Mouse (Mus musculus) kidney, postnatal 4 days (tissue): Measurements from ENCODE around the gene Tvp23a.

ENCODE experiments used
- DNase-seq, 2 experiments: peaks; one replicate each; pipeline ENCODE4 v3.0.0; 2021; ENCODE audit warnings: mixed read lengths in 2 of 2

Tvp23a gene

GRCm38 (mm10) chr16:10447264-10447594 is at the start of gene Tvp23a:
Gene Tvp23a, minus strand, starts transcription at chr16:10447362.
- DNase-seq = peak; percentile 80 to 84

DNA sequence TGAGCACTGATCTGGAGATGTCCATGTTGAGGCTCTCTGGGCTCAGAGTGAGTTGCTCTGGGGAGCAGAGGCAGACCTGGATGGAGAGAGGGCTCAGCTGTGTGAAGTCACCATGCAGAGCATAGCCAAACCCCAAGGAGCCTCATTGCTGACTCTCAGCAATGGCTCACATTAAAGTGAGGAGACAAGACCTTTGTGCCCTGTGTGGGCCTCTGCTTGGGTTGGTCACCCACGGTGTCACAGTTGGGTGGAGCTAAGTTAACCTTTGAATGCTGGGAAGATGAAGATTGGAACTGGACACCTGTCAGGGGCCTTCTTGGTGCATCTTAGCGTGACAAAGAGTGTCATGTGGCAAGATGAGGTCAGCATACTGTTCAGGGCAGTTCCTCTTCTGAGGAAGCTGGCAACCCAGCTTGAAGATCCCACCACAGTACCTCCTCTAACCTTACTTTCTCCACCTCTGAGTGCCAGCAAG is 48.7 kb upstream of the Tvp23a start:
- peak; percentile 28 to 55 for DNase-seq

GRCm38 (mm10) chr16:10492587-10492986 is 45.4 kb upstream of the Tvp23a start:
- no peak for DNase-seq

DNA sequence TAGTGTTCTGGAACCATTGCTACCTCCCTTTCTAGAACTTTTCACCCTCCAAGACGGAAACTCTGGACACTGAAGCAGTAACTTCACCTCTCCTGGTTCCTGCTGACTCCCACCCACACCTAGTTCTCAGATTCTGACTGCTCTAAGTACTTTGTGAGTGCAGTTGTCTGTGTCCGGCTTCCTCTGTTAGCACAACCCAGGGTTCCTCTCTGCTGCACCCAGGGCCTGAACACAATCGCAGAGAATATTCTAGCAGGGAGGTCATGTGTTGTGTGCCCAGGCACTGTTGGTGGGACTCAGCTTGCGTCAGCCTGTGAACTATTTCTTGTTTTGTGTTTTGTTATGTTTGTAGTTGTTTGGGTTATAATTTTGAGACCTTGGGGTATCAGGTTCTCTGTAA is 44.6 kb upstream of the Tvp23a start:
- DNase-seq = no peak

GRCm38 (mm10) chr16:10490503-10491150 is 43.5 kb upstream of the Tvp23a start:
- DNase-seq = no peak

GRCm38 (mm10) chr16:10489904-10490457 is 42.8 kb upstream of the Tvp23a start:
- peak in 1 of 2 experiments; percentile 46 for DNase-seq

GRCm38 (mm10) chr16:10489483-10489882 is 42.3 kb upstream of the Tvp23a start:
- peak in 1 of 2 experiments; percentile 36 for DNase-seq

- no peak for DNase-seq
These were observed 41.8 kb upstream of the Tvp23a start for GRCm38 (mm10) chr16:10488769-10489481.

DNA sequence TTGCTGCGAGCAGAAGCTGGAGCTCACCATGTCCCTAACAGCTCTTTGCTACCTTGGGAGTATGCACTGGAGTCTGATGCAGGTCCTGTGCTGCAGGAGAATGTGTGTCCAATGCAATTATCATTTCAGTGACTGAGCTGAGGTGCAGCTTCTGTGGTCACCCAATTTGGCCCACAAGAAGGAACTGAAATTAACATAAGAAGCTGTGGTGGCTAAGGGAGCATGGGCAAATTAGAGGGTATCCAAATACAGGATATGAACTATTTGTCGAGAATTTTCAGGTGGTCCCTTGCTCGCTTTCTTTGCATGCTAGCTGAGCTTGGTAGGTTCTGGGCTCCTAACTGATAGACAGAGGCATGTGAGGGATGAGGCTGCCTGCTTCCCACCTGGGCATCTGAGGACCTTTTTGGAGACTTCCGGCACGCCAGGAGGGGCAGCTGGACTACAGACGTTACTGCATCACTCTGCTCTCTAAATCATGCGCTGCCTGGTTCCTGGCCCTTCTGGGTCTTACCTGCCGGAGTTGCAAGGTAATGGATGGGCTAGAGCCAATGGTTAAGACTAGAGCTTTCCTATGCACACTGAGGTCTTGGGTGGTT is 40.8 kb upstream of the Tvp23a start:
- DNase-seq = no peak

GRCm38 (mm10) chr16:10486993-10487392 is 39.8 kb upstream of the Tvp23a start:
- DNase-seq = no peak

GRCm38 (mm10) chr16:10482343-10482742 is 35.2 kb upstream of the Tvp23a start:
- no peak for DNase-seq

DNA sequence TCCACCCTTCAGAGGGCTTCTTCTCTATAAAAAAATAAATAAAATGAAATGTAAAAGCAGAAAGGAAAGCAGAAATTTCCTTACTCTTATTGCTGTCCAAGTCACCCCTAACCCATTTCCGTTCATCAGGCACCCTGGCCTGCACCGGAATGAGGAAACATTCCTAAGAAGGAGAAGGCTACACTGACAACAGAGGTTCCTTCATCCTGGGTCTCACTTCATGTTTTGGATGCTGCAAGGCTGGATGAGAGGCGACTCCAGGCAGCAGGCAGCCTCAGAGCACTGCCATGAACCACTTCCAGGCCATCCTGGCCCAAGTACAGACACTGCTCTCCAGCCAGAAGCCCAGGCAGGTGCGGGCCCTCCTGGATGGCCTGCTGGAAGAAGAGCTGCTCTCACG is 32.7 kb upstream of the Tvp23a start, which contains the start of gene Ciita:
Gene Ciita (plus strand): TSS at position 203 of the 400 bp plus-strand sequence.
- DNase-seq = no peak

- no peak for DNase-seq
These were observed 28.8 kb upstream of the Tvp23a start for GRCm38 (mm10) chr16:10475919-10476318.

GRCm38 (mm10) chr16:10474956-10475355 is 27.8 kb upstream of the Tvp23a start:
- DNase-seq = no peak

DNA sequence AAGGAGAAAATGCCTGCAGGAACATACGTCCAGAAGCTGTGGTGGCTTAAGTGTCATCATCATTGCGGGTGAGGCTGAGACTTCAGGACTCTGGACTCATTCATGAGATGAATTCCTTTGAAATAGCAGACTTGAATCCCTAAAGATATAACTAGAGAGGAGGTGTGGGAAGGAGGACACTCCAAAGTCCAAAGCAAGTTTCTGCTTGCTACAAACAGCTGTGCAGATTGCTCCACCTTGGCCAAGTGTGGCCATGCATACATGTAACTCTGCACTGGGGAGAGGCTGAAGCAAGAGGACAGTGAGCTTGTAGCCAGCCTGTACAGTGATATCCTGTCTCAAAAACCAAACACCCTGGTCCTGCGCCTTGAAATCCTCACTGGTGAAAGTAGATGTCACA is 24.8 kb upstream of the Tvp23a start:
- DNase-seq = no peak

DNA sequence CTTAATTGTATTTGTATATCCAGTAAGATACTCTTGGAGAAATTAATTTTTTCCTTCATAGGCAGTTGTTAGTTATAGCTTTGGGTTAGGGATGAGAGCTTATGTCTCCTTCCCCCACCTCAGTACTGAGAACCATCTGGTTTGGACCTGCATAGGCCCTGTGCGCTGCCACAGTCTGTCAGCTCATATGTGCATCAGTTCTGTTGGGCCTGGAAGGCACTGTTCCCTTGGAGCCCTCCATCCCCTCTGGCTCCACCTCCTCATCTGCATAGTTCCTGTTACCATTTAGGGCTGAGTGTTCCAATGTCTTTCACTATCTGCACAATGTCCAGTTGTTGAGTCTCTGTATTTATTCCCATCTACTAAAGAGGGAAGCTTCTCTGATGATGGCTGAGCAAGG is 21.0 kb upstream of the Tvp23a start:
- DNase-seq = no peak

DNA sequence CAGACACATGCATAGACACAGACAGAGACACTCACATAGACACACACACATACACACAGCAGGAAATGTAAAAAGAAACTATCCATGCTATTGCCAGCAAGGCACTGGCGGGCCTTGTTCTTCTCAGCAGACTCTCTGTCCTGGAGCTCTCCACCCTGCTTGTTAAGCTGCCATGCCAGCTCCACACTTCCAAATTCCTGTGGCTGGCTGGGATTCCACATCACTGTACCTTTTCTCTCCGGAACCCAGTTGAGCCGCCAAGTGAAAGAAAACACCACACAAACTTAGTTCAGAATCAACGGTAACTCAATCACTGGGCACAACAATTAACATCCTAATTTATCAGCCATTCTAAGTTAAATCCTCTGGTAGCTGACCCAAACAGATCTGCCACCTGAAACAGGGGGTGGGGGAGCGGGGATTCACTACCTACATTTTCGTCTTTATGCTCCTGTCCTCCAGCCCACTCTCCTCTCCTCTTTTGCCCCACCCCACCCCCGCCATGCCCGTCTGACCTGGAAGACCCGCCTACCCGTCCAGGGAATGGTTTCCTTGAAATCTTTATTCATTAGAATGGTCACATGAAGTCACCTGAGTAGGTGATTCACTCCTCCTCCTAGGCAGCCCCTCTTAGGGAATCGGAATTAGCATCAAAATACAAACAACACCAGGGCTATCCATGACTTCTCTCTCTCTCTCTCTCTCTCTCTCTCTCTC is 20.4 kb upstream of the Tvp23a start:
- DNase-seq = no peak

DNA sequence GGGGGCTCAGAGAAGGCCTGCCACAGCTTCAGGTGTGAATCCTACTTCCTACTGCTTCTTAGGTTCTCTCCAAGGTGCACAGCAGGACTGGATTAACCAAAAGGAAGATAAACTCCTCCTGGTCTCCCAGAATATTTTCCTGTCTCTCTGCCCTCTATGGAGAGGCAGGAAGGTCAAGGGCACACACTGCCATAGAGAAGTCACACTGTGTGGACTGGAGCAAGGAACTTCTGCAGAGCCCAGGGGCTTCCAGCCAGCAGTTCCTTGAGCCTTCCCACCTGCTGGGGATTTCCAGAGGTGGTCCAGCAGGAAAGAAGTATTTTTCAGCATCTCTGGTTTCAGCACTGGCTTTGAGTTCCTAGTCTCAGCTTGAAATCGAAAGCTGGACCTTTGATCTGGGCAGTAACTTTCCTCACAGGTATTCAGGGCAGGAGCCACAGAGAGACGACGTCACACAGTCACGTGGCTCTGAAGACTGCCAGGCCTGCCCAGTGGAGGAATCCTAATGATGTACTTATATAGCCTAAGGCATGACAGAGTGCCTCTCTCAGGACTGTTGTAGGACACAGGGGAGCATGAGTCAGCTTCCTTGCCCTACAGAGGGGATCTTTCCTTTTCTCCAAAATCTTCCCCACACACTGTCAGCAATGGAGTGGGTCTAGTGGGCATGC is 18.0 kb upstream of the Tvp23a start:
- DNase-seq = peak in 1 of 2 experiments; percentile 34

DNA sequence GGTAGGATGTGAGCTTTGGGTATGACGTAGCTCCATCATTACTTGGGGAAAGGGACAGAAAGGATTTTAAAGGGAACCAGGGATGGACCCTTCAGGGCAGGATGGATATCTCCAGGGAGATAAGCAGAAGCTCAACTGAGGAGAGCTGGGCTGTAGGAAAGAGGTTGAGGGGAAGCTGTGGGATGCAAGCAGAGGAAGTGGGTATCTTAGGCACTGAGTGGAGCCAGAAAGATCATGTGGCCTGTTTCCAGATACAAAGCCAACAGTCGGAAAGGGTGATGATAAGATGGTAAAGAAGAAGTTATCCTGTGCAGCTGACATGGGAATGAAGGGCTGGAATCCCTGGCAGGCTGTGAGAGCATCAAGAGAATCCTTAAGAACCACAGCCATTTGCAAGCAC is 14.0 kb upstream of the Tvp23a start:
- DNase-seq = no peak

- no peak for DNase-seq
These were observed 13.0 kb upstream of the Tvp23a start for GRCm38 (mm10) chr16:10460188-10460587.

- DNase-seq = no peak
These were observed 7.4 kb upstream of the Tvp23a start for GRCm38 (mm10) chr16:10454583-10454974.

GRCm38 (mm10) chr16:10453872-10454582 is 6.9 kb upstream of the Tvp23a start:
- no peak for DNase-seq
